Mouse (Mus musculus) testis, adult 2 months (tissue): ENCODE measurements around the gene Mrpl38.

ENCODE experiments used
- CTCF ChIP-seq: fragments of 200-500 bp; IDR thresholded peaks from 2 replicates; pipeline ENCODE4 v1.5.1; 2012; ENCODE audit warnings: low read depth, mild to moderate bottlenecking, inconsistent platforms, low read length, moderate library complexity; ENCODE audit not compliant: control insufficient read depth, insufficient read depth, insufficient replicate concordance
- POLR2A ChIP-seq: fragments of 200-500 bp; IDR thresholded peaks from 2 replicates; pipeline ENCODE4 v1.6.1; 2012; ENCODE audit warnings: low read depth, mild to moderate bottlenecking, inconsistent platforms, low read length, moderate library complexity; ENCODE audit not compliant: control insufficient read depth

- no peak for TF ChIP-seq CTCF
- TF ChIP-seq POLR2A, result no peak
Observed at GRCm38 (mm10) chr11:116083096-116083672, 55.5 kb downstream of the Mrpl38 start.
